Mouse (Mus musculus): Measurements from ENCODE around the gene Tmem120a. TPM values are rescaled to one million over a fixed set of nuclear protein-coding genes. Genes with fewer than 3 reads are reported as not detected.

Gene Tmem120a
- polyA plus RNA-seq (2014; fragmentation: Illumina TruSeq; extraction: RNeasy Lipid Tissue Mini Kit (QIAGEN cat#74804)): 4.5 TPM

DNA sequence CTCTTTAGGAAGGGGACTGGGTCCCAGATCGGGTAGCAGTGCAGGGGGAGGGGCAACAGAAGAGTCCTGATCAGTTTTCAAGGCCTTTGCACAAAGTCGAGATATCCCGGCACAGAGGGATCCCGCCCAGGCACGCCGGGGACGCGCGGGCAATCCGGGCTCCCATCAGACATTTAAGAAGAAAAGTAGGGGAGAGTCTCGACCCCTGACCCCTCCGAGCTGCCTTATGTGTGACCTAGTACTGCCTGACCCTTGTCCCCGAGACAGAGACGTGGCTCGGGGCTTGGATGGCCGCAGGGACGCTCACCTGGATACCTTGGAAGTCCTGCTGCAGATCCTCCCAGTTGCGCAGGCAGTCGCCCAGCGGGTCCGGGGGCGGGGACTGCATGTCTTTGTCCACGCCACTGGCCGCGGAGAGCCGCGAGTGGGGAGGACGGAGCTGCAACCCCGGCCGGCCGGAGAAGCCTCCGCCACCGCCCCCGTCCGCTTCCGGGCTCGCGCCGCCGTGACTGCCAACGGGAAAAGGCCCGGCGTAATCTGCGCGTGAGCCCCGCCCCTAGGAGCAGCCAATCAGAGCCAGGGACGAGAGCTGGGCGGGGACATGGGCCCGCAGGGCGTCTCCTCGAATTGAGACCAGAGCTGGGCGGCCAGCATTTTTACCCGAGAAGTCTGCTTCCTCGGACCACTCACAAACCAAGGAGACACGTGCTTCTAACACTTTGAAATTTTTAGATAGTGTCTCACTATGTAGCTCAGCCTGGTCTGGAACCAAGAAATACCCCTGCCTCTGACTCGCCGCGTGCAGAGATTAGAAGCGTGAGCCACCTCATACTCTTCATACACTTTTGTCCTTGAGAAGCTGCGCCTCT, at the start of gene Tmem120a:
Tmem120a (minus strand) TSS at position 708 of the 869 bp plus-strand sequence.

DNA sequence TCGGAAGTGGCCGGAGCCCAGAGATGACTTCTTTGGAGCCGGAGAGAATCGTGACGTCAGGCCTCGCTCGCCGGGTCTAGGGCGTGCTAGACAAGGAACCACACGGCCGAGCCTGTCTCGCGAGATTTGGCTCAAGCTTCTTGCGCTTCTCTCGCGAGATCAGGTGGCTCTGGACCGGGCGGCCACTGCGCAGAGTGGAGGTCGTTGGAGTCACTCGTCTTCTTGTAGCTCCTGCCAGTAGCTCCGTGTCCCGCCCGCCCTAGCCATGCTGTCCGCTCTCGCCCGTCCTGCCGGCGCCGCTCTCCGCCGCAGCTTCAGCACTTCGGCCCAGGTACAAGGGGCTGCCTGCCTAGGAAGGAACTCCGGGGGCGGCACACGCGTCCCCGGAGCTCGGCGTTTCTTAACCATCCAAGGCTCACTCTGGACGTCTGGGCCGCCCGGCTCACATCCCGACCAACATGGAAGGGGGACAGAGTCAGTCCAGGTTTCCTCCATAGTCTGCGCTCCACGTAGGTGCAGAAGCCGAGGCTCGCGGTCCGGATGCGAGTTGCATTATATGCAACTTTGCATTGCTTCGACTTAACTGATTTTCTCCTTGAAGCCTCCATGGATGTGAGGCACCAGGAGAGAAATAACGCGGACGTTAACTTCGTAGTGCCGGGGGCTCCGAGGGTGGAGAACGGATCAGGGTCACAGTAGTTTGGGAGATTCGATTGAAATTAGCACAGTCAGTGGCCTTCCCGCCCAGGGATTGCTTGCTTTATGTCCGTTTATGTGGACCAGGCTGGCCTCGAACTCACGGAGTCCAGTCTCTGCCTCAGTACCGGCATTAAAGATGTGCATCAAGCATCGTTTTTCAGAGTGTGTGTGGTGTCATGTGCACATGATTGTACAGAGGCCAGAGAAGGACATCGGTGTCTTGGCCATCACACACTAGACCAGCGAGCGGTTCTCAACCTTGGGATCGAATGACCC, 34.5 kb upstream of the Tmem120a start, which contains the start of gene Mdh2:
Mdh2 (plus strand) TSS at position 10 of the 975 bp plus-strand sequence.

DNA sequence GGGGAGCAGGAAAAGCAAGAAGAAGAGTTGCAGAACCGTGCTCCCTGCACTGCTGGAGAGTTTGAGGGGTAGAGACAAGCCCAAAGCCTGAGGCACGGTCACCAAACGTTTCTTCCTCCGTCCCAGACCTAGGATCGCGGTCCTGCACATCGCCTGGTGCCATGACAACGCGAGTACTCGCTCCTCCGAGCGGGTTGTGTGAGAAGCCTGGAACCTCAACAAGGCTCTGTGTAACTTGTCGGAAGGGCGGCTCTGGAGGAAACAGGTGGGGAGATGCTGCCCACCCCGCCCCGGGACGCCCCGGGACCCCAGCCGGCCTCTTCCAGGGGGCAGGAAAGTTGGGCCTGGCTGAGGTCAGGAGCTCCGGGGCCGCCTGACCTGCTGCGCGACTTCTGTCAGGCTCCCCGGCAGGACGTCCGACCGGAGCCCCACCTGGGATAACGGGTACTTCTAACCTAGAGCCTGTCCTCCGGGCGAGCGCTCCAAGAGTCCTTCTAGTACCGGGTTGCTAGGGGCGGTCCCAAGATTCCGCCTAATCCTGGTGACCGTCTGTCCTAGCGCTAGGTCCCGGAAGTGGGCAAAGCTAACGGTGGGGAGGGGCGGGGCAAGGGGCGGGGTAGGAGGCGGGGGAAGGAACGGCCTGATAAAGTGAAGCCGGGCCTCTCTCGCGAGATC, 33.7 kb upstream of the Tmem120a start, which contains the start of gene Styxl1:
Styxl1 (minus strand) TSS at position 590 of the 675 bp plus-strand sequence.

Other genes with a start within 250 kb of the Tmem120a start
- gene Hip1, start 199.3 kb downstream of the Tmem120a start, polyA plus RNA-seq (2014; fragmentation: Illumina TruSeq; extraction: RNeasy Lipid Tissue Mini Kit (QIAGEN cat#74804)): 21.8 TPM
- gene Ccl26, start 180.9 kb downstream of the Tmem120a start, polyA plus RNA-seq (2014; fragmentation: Illumina TruSeq; extraction: RNeasy Lipid Tissue Mini Kit (QIAGEN cat#74804)): not detected
- not detected for gene Ccl24, start 171.4 kb downstream of the Tmem120a start, polyA plus RNA-seq (2014; fragmentation: Illumina TruSeq; extraction: RNeasy Lipid Tissue Mini Kit (QIAGEN cat#74804))
- gene Rhbdd2, start 111.8 kb downstream of the Tmem120a start, polyA plus RNA-seq (2014; fragmentation: Illumina TruSeq; extraction: RNeasy Lipid Tissue Mini Kit (QIAGEN cat#74804)): 9.5 TPM
- 25.7 TPM for gene Por, start 74.4 kb downstream of the Tmem120a start, polyA plus RNA-seq (2014; fragmentation: Illumina TruSeq; extraction: RNeasy Lipid Tissue Mini Kit (QIAGEN cat#74804))
- gene Styxl1, start 33.9 kb upstream of the Tmem120a start, polyA plus RNA-seq (2014; fragmentation: Illumina TruSeq; extraction: RNeasy Lipid Tissue Mini Kit (QIAGEN cat#74804)): 2.7 TPM
- gene Mdh2, start 34.0 kb upstream of the Tmem120a start, polyA plus RNA-seq (2014; fragmentation: Illumina TruSeq; extraction: RNeasy Lipid Tissue Mini Kit (QIAGEN cat#74804)): 28.0 TPM
- not detected for gene Srrm3, start 62.4 kb upstream of the Tmem120a start, polyA plus RNA-seq (2014; fragmentation: Illumina TruSeq; extraction: RNeasy Lipid Tissue Mini Kit (QIAGEN cat#74804))
- 0.57 TPM for gene Hspb1, start 143.5 kb upstream of the Tmem120a start, polyA plus RNA-seq (2014; fragmentation: Illumina TruSeq; extraction: RNeasy Lipid Tissue Mini Kit (QIAGEN cat#74804))
- 149 TPM for gene Ywhag, start 190.2 kb upstream of the Tmem120a start, polyA plus RNA-seq (2014; fragmentation: Illumina TruSeq; extraction: RNeasy Lipid Tissue Mini Kit (QIAGEN cat#74804))
- gene Ssc4d, start 230.1 kb upstream of the Tmem120a start, polyA plus RNA-seq (2014; fragmentation: Illumina TruSeq; extraction: RNeasy Lipid Tissue Mini Kit (QIAGEN cat#74804)): 2.1 TPM
- gene Zp3, start 235.7 kb upstream of the Tmem120a start, polyA plus RNA-seq (2014; fragmentation: Illumina TruSeq; extraction: RNeasy Lipid Tissue Mini Kit (QIAGEN cat#74804)): 2.6 TPM